Mouse (Mus musculus) bone marrow macrophage, adult 2 months (primary cell): ENCODE results near the gene Lmnb2. TPM values are rescaled to one million over a fixed set of nuclear protein-coding genes. Genes with fewer than 3 reads are reported as not detected.

ENCODE experiments used
- H3K27ac ChIP-seq: 2 replicates; pipeline ENCODE4 v1.5.1; 2012; ENCODE audit warnings: low read depth, low read length; ENCODE audit not compliant: insufficient read depth
- H3K4me1 ChIP-seq: 2 replicates; pipeline ENCODE4 v1.6.1; 2012; ENCODE audit warnings: low read length; ENCODE audit not compliant: control insufficient read depth, insufficient read depth
- H3K4me3 ChIP-seq: 2 replicates; pipeline ENCODE4 v1.5.1; 2012; ENCODE audit warnings: mild to moderate bottlenecking, low read length, moderate library complexity; ENCODE audit not compliant: insufficient read depth
- CTCF ChIP-seq: IDR thresholded peaks from 2 replicates; pipeline ENCODE4 v1.5.1; 2012; ENCODE audit warnings: low read depth, mild to moderate bottlenecking, low read length, moderate library complexity
- POLR2A ChIP-seq: IDR thresholded peaks from 2 replicates; pipeline ENCODE4 v1.6.1; 2012; ENCODE audit warnings: mild to moderate bottlenecking, low read depth, low read length, borderline replicate concordance
- polyA plus RNA-seq: library from polyadenylated mRNA; stranded (reverse); fragments of >200 nt; gene quantifications from 2 replicates; pipeline ENCODE4 v1.2.4, GENCODE M21; 2012; ENCODE audit not compliant: missing spikeins, insufficient read depth, insufficient read length

Gene Lmnb2
- polyA plus RNA-seq, 1 experiment = 19.5 TPM

- H3K27ac ChIP-seq = no peak overlapping the region
- no peak for TF ChIP-seq CTCF
- no peak for TF ChIP-seq POLR2A
- H3K4me3 ChIP-seq = no peak overlapping the region
- peaks cover 37% of the 10 kb centered on the region for H3K4me1 ChIP-seq
Measured at GRCm38 (mm10) chr10:80936810-80937164, 18.7 kb upstream of the Lmnb2 start.

DNA sequence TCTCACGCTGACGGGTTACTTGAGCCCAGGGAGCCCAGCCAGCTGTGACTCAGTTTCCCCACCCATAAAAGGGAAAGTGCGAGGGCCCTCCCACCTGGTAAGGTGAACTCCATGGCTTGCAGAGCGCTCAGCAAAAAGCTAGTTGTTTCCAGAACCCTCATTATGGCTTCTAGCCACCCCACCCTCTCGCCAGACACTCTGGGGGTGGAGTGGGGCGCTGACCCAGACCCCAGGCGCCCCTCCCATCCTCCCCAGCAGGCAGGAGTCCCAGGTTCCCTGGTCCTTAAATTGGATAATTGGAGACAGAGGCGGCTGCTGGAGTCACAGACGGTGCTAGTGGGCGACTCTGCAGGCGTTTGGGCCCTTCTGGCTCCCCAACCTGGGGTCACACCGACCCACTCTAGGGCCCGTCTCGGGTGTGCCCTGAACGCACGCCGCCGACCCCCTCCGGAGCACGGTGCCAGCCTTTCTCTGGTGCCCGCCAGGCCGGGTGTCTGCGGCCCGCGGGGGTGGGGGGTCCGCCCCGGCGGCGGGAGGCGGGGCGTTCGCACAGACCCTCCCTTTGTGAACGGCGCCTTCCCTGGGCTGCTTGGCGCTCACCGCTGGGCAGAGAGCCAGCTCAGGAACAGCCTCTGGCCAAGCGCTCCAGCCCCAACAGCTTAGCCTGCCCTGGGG, 18.2 kb upstream of the Lmnb2 start:
- Histone ChIP-seq H3K27ac (no peak overlapping the region), H3K4me1 (peaks cover 32% of the 10 kb centered on the region), H3K4me3 (no peak overlapping the region)
- TF ChIP-seq CTCF (no peak; the same call in 1 of the 2 replicates), POLR2A (no peak)

- no peak for TF ChIP-seq POLR2A
- TF ChIP-seq CTCF = peak; percentile 6; the same call in 1 of the 2 replicates
- no peak overlapping the region for H3K4me3 ChIP-seq
- peaks cover 30% of the 10 kb centered on the region for H3K4me1 ChIP-seq
- no peak overlapping the region for H3K27ac ChIP-seq
Measured at GRCm38 (mm10) chr10:80935698-80936097, 17.7 kb upstream of the Lmnb2 start.

- Histone ChIP-seq H3K4me3 (no peak overlapping the region), H3K27ac (peak overlapping the region; percentile 61), H3K4me1 (peaks cover 27% of the 10 kb centered on the region)
- TF ChIP-seq POLR2A (no peak), CTCF (no peak)
Measured at GRCm38 (mm10) chr10:80935241-80935640, 17.2 kb upstream of the Lmnb2 start.

DNA sequence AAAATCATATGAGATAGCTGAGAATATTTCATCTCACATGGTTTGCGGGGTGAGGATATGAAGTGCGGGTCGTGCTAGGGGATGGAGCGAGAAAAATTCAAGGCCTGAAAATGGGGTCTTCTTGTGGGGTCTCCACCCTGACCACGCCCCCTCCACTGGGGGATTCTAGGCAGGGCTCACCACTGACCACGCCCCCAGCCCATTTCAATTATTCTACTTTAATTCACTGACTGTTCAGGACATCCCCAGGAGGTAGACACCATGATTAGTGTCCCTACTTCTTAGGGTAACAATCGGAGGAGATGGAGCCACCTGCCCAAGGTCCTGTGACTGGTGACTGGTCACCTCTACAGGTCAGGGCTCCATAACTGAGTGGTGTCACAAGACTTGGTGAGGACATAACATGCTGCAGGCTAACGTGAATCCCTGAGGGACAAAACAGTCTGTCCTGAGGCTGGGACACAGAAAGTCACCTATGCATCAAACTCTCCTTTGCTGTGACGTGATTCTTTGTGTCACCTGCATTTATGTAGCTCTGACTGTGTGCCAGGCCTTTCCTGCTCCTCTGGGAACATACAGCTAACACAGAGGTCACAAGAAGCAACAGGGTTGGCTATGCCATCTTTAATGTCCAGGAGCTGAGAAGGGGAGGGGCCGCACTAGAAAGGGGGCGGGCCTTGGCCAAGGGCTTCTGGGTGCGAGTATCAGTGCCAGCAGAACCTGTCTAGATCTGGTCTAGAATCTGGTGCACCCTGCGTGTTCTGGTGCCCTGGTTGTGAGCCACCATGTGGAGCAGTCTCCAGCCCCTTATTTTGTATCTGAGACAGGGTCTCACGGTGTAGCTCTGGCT, 16.3 kb upstream of the Lmnb2 start:
- TF ChIP-seq CTCF (no peak), POLR2A (no peak)
- Histone ChIP-seq H3K27ac (peak overlapping the region; percentile 69), H3K4me1 (peaks cover 20% of the 10 kb centered on the region), H3K4me3 (no peak overlapping the region)

DNA sequence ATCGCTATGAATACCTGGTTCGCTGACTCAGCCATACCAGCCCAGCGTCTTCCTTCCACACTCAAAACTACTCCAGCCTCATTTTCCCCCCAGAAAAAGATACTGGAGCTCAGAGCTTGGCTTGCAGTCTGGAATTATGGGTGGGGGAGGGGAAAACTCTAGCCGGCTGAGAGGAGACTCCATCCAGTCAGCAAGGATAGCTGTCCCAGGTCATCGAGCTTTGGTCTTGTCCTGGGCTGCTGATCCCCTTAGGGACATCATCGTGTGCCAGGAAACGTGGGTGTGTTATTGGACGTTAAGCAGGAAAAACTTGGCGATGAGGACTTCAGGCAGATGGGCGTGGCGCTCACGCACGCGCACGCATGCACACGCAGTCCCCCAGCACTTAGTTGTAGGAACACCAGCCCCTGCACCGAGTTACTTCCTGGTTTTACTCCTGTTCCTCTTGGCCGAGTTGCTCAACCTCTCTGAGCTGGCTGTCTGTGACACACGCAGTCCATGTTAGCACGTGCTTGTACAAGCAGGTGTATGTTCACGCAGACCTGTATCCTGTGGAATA, 15.5 kb upstream of the Lmnb2 start:
- TF ChIP-seq CTCF (no peak), POLR2A (no peak)
- Histone ChIP-seq H3K4me3 (peak overlapping the region; percentile 85), H3K27ac (peak overlapping the region; percentile 69), H3K4me1 (peaks cover 20% of the 10 kb centered on the region)

GRCm38 (mm10) chr10:80932700-80933420, 14.8 kb upstream of the Lmnb2 start:
- TF ChIP-seq CTCF = no peak
- TF ChIP-seq POLR2A = no peak
- Histone ChIP-seq H3K27ac (peak overlapping the region; percentile 47), H3K4me3 (peak overlapping the region; percentile 85), H3K4me1 (peaks cover 20% of the 10 kb centered on the region)

- Histone ChIP-seq H3K4me1 (peaks cover 20% of the 10 kb centered on the region), H3K27ac (peak overlapping the region; percentile 47), H3K4me3 (peak overlapping the region; percentile 85)
- TF ChIP-seq POLR2A (no peak), CTCF (no peak)
Measured at GRCm38 (mm10) chr10:80932206-80932605, 14.2 kb upstream of the Lmnb2 start.

- peaks cover 20% of the 10 kb centered on the region for H3K4me1 ChIP-seq
- peak overlapping the region; percentile 47 for H3K27ac ChIP-seq
- H3K4me3 ChIP-seq = peak overlapping the region; percentile 85
- TF ChIP-seq CTCF = no peak
- no peak for TF ChIP-seq POLR2A
Measured at GRCm38 (mm10) chr10:80931695-80932094, 13.7 kb upstream of the Lmnb2 start.
